Mouse (Mus musculus) adrenal gland, adult 8-10 months (tissue): ENCODE measurements at regions not wholly inside any gene's neighbourhood (a gene's known extent, or its start where the extent isn't known, plus 50 kb on each side); places are given as distances from the start of the nearest gene placed in this dataset.

ENCODE experiments used
- DNase-seq: peaks from one replicate; pipeline ENCODE4 v3.0.0; 2022

GRCm38 (mm10) chr12:70674144-70674543 is 151.2 kb upstream of the Frmd6 start:
- DNase-seq, result no peak

- DNase-seq, result no peak
Observed at GRCm38 (mm10) chr12:70675846-70676245, 149.5 kb upstream of the Frmd6 start.

GRCm38 (mm10) chr12:70679701-70680425 is 145.5 kb upstream of the Frmd6 start:
- DNase-seq, result no peak

- no peak for DNase-seq
Observed at GRCm38 (mm10) chr12:70681407-70681990, 143.8 kb upstream of the Frmd6 start.

- DNase-seq, result no peak
Observed at GRCm38 (mm10) chr12:70684354-70684753, 141.0 kb upstream of the Frmd6 start.

GRCm38 (mm10) chr12:70685432-70685831 is 139.9 kb upstream of the Frmd6 start:
- DNase-seq, result no peak

GRCm38 (mm10) chr12:70686337-70686736 is 139.0 kb upstream of the Frmd6 start:
- no peak for DNase-seq

- DNase-seq, result no peak
Observed at GRCm38 (mm10) chr12:70686971-70687370, 138.3 kb upstream of the Frmd6 start.

- DNase-seq, result no peak
Observed at GRCm38 (mm10) chr12:70695162-70695561, 130.2 kb upstream of the Frmd6 start.

GRCm38 (mm10) chr12:70696256-70696655 is 129.1 kb upstream of the Frmd6 start:
- no peak for DNase-seq

- DNase-seq, result no peak
Observed at GRCm38 (mm10) chr12:70698466-70698865, 126.8 kb upstream of the Frmd6 start.

- no peak for DNase-seq
Observed at GRCm38 (mm10) chr12:70702473-70702872, 122.8 kb upstream of the Frmd6 start.

- DNase-seq, result no peak
Observed at GRCm38 (mm10) chr12:70706806-70707628, 118.3 kb upstream of the Frmd6 start.

- no peak for DNase-seq
Observed at GRCm38 (mm10) chr12:70707629-70708289, 117.6 kb upstream of the Frmd6 start.

GRCm38 (mm10) chr12:70708290-70708668 is 117.0 kb upstream of the Frmd6 start:
- DNase-seq, result no peak

GRCm38 (mm10) chr12:70710311-70710710 is 115.0 kb upstream of the Frmd6 start:
- DNase-seq, result no peak

GRCm38 (mm10) chr12:70711030-70711429 is 114.3 kb upstream of the Frmd6 start:
- no peak for DNase-seq

- no peak for DNase-seq
Observed at GRCm38 (mm10) chr12:70712322-70713024, 112.8 kb upstream of the Frmd6 start.

GRCm38 (mm10) chr12:70713499-70714280 is 111.6 kb upstream of the Frmd6 start:
- peak; percentile 62 for DNase-seq

- DNase-seq, result peak; percentile 63
Observed at GRCm38 (mm10) chr12:70714281-70714679, 111.0 kb upstream of the Frmd6 start.

GRCm38 (mm10) chr12:70715836-70716235 is 109.5 kb upstream of the Frmd6 start:
- DNase-seq, result no peak
